Comparison of ENCODE assay signal across 8 mouse cellular contexts in genomic region chr4:155150276-155151113, GRCm38 (mm10).
A peak's percentile ranks its signal among the peaks of the same experiment; 100 is the strongest.
DNase-seq lines count a peak whose midpoint lies in the region; ATAC-seq and TF ChIP-seq lines count a peak whose summit lies in the region.

No protein-coding gene starts in this region.

- 7% methylated on average over 69 of the region's 73 CpGs for WGBS in hindbrain, postnatal 0 days
- WGBS in limb, embryonic 10.5 days: 6% methylated on average over 73 of the region's 73 CpGs
- WGBS in midbrain, embryonic 10.5 days: 6% methylated on average over 73 of the region's 73 CpGs

- peaks cover 6% of the 10 kb centered on the region for H3K36me3 ChIP-seq in hindbrain, postnatal 0 days (ENCODE audit: insufficient read depth, low read length)
- H3K36me3 ChIP-seq in limb, embryonic 10.5 days: peaks cover 26% of the 10 kb centered on the region
- peaks cover 28% of the 10 kb centered on the region for H3K36me3 ChIP-seq in midbrain, embryonic 10.5 days

- H3K9ac ChIP-seq in hindbrain, postnatal 0 days (replicated peaks; ENCODE audit: low read length): peak overlapping the region; percentile 54

- H3K27ac ChIP-seq in hindbrain, postnatal 0 days: 0 out of 2 replicates have a peak overlapping the region, but pooled peaks have one; percentile 1
- H3K27ac ChIP-seq in limb, embryonic 10.5 days: peak overlapping the region; percentile 90
- H3K27ac ChIP-seq in midbrain, embryonic 10.5 days (replicated peaks): peak overlapping the region; percentile 86

- peaks cover 6% of the 10 kb centered on the region; the same call in 1 of the 2 replicates for H3K4me1 ChIP-seq in hindbrain, postnatal 0 days (ENCODE audit: insufficient read depth, low read length)
- H3K4me1 ChIP-seq in limb, embryonic 10.5 days: peaks cover 61% of the 10 kb centered on the region
- peaks cover 47% of the 10 kb centered on the region for H3K4me1 ChIP-seq in midbrain, embryonic 10.5 days

- no peaks in the 10 kb centered on the region for H3K9me3 ChIP-seq in hindbrain, postnatal 0 days (ENCODE audit: low read length)
- no peaks in the 10 kb centered on the region for H3K9me3 ChIP-seq in limb, embryonic 10.5 days (replicated peaks)
- no peaks in the 10 kb centered on the region for H3K9me3 ChIP-seq in midbrain, embryonic 10.5 days (replicated peaks)

- H3K4me3 ChIP-seq in hindbrain, postnatal 0 days (ENCODE audit: low read length): peak overlapping the region; percentile 33
- peak overlapping the region; percentile 59 for H3K4me3 ChIP-seq in limb, embryonic 10.5 days
- H3K4me3 ChIP-seq in midbrain, embryonic 10.5 days: peak overlapping the region; percentile 63

- H3K27me3 ChIP-seq in hindbrain, postnatal 0 days (ENCODE audit: insufficient read depth, low read length): no peaks in the 10 kb centered on the region
- H3K27me3 ChIP-seq in limb, embryonic 10.5 days (ENCODE audit: low read depth, poor library complexity, severe bottlenecking): peaks cover 28% of the 10 kb centered on the region
- peaks cover 31% of the 10 kb centered on the region for H3K27me3 ChIP-seq in midbrain, embryonic 10.5 days (ENCODE audit: low read depth, poor library complexity, severe bottlenecking)

- peak; percentile 76 for ATAC-seq in hindbrain, postnatal 0 days

- H3K4me2 ChIP-seq in hindbrain, postnatal 0 days (ENCODE audit: low read depth, low read length): peak overlapping the region; percentile 60

- TF ChIP-seq CTCF in hindbrain, postnatal 0 days (IDR thresholded peaks at IDR 0.05; ENCODE audit: low read depth): no peak

- DNase-seq in Muller cell, postnatal 12 days (ENCODE audit: inconsistent ontology term): peak; percentile 88
- peak; percentile 72 for DNase-seq in cerebellum, postnatal 10 days
- DNase-seq in gastrocnemius, postnatal 10 days: peak; percentile 89
- peak; percentile 72 for DNase-seq in hindbrain, postnatal 0 days (ENCODE audit: low spot score)
- DNase-seq in limb, embryonic 10.5 days (ENCODE audit: low spot score): peak; percentile 86
- peak; percentile 77 for DNase-seq in midbrain, embryonic 10.5 days (ENCODE audit: low spot score)
- peak; percentile 41 to 50 for DNase-seq in right cerebral cortex, postnatal 36 days (ENCODE audit: low spot score in 2 of 2)
- peak; percentile 85 to 92 for DNase-seq in urinary bladder, postnatal 36 days (ENCODE audit: low spot score in 2 of 2)

Comparison
In these comparisons a context has a peak if more than half of its experiments do, and no peak if none do; other contexts are left out.
1. Peak in every context shown above with its lines: DNase-seq, ATAC-seq, H3K4me3 ChIP-seq and H3K27ac ChIP-seq.
2. H3K27ac ChIP-seq: peak in every context shown above with its lines; median percentile 90 in limb, embryonic 10.5 days; 86 in midbrain, embryonic 10.5 days; 1 in hindbrain, postnatal 0 days.